Mouse (Mus musculus) C2C12 (cell line): Measurements from ENCODE around the gene Mtfr2.

Source experiments
- CTCF ChIP-seq: IDR thresholded peaks from one replicate; pipeline ENCODE4 v1.5.1; 2011; ENCODE audit not compliant: control insufficient read depth, insufficient read depth, insufficient read length
- MAX ChIP-seq: IDR thresholded peaks from one replicate; pipeline ENCODE4 v1.6.1; 2011; ENCODE audit warnings: mild to moderate bottlenecking, control low read depth
- USF1 ChIP-seq: IDR thresholded peaks from one replicate; pipeline ENCODE4 v1.6.1; 2011; ENCODE audit warnings: low read depth, mild to moderate bottlenecking, control low read depth, moderate library complexity

DNA sequence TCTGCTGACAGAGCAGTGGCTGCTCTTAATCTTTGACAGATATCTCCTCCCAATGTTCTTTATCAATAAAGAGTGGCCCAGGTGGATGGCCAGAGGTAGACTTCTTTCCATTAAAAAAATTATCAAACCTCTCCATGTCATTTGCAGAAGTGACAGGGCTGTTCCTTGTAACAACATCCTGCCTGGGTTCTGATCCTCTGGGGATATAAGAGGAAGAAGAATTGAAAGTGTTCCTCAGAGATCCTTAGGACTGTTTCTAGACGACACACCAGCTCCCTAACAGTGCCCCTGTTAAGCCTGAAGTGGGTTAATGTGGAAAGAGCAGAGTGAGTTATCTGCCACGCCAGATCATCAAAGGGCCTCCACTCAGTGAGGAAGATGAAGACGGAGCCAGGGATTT is 43.0 kb downstream of the Mtfr2 start:
- no peak for TF ChIP-seq CTCF
- TF ChIP-seq MAX: no peak
- TF ChIP-seq USF1: no peak
